Mouse (Mus musculus) brain, adult 2 months (tissue): ENCODE measurements at regions not wholly inside any gene's neighbourhood (a gene's known extent, or its start where the extent isn't known, plus 50 kb on each side); places are given as distances from the start of the nearest gene placed in this dataset.
A peak's percentile ranks its signal among the peaks of the same experiment; 100 is the strongest.

Experiments
- DNase-seq: peaks from one replicate; pipeline ENCODE4 v3.0.0; 2011; ENCODE audit warnings: low read depth, low spot score

- DNase-seq = peak; percentile 95
Observed at GRCm38 (mm10) chr7:60622271-60623249, 482.5 kb upstream of the Snrpn start.

- peak; percentile 45 for DNase-seq
Observed at GRCm38 (mm10) chr7:60617070-60617674, 477.2 kb upstream of the Snrpn start.
